Mouse (Mus musculus): Measurements from ENCODE around the gene Gpkow.

DNA sequence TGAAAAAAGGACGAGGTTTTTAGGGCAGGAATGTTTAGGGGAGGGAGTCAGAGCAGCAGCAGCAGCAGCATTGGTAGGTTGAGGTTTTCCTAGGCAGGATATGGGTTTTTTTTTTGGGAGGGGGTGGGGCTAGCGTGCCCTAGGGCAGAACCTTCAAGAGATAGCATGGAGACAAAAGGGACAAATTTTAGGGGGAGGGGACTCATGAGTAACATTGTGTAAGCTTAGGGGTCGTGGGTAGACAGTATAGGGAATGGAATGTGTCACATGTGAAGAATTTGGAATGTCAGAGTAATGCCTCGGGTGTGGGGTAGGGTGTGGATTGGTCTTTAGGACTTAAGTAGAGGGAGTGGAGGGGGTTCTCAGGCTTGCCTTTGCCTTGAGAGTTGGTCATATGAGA, 25.8 kb downstream of the Gpkow start:
- no peak for TF ChIP-seq TCF3 (IDR thresholded peaks at IDR 0.05; ENCODE audit: insufficient read length, low read depth)
- no peak for TF ChIP-seq POLR2A (IDR thresholded peaks at IDR 0.05; ENCODE audit: insufficient read length, low read depth)
- TF ChIP-seq MYOG (IDR thresholded peaks at IDR 0.05; ENCODE audit: control insufficient read depth in 1 of 3, insufficient read depth in 1 of 3, insufficient read length in 2 of 3, low read depth in 2 of 3): no peak
- TF ChIP-seq SRF (IDR thresholded peaks at IDR 0.05; ENCODE audit: control insufficient read depth, insufficient read length, low read depth): no peak
- TF ChIP-seq TCF12 (IDR thresholded peaks at IDR 0.05; ENCODE audit: insufficient read depth, poor library complexity, severe bottlenecking): no peak
- no peak for TF ChIP-seq POLR2AphosphoS2 (IDR thresholded peaks at IDR 0.05; ENCODE audit: insufficient read length, low read depth)
- no peak for TF ChIP-seq USF1 (IDR thresholded peaks at IDR 0.05; ENCODE audit: low read depth)
- TF ChIP-seq MAX (IDR thresholded peaks at IDR 0.05; ENCODE audit: low read depth): no peak
- TF ChIP-seq CEBPB (IDR thresholded peaks at IDR 0.05; ENCODE audit: insufficient read depth, poor library complexity, severe bottlenecking): no peak
- TF ChIP-seq REST (IDR thresholded peaks at IDR 0.05; ENCODE audit: insufficient read depth, insufficient read length): no peak
- TF ChIP-seq E2F4 (IDR thresholded peaks at IDR 0.05; ENCODE audit: insufficient read depth): no peak
- no peak for TF ChIP-seq MYOD1 (IDR thresholded peaks at IDR 0.05; ENCODE audit: control insufficient read depth in 1 of 3, insufficient read length in 2 of 3, low read depth in 2 of 3)
